Mouse (Mus musculus): Measurements from ENCODE around the gene Flcn. TPM values are rescaled to one million over a fixed set of nuclear protein-coding genes. Genes with fewer than 3 reads are reported as not detected.

Gene Flcn
- total RNA-seq, 2 experiments from 2014 or later, result 22.1 to 28.0 TPM

- no peak for DNase-seq
These were observed 40.5 kb downstream of the Flcn start for GRCm38 (mm10) chr11:59769307-59769706.

DNA sequence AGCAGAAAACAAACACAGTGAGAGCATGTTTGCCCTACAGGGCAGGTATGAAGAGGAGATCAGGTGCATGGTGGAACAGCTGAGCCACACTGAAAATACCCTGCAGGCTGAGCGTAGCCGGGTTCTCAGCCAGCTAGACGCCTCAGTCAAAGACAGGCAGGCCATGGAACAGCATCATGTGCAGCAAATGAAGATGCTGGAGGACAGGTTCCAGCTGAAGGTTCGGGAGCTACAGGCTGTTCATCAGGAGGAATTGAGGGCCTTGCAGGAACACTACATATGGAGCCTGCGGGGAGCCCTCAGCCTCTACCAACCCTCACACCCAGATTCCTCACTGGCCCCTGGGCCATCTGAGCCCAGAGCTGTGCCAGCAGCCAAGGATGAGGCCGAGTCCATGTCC is 49.0 kb downstream of the Flcn start:
- DNase-seq, result no peak

DNA sequence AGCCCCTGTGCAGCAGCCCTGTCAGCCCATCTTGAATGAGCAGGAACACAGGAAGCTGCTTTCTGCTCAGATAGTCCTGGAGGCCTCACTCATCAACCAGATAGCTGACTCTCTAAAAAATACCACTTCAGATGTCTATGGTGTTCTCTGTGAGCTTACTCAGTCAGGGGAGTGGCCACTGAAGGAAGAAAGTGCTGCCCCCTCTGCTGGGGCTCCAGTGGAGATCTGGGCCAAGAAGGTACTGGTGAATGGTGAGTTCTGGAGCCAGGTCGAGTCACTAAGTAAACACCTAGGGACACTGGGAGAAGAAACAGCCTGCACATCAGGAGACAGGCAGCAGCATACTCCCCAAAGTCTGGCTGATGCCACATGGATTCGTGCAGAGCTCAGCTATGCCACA is 50.2 kb downstream of the Flcn start:
- no peak for DNase-seq

GRCm38 (mm10) chr11:59759178-59759577 is 50.6 kb downstream of the Flcn start:
- peak; percentile 77 for DNase-seq

GRCm38 (mm10) chr11:59758191-59758985 is 51.4 kb downstream of the Flcn start:
- no peak for DNase-seq

- DNase-seq, result no peak
These were observed 53.5 kb downstream of the Flcn start for GRCm38 (mm10) chr11:59756351-59756750.

DNA sequence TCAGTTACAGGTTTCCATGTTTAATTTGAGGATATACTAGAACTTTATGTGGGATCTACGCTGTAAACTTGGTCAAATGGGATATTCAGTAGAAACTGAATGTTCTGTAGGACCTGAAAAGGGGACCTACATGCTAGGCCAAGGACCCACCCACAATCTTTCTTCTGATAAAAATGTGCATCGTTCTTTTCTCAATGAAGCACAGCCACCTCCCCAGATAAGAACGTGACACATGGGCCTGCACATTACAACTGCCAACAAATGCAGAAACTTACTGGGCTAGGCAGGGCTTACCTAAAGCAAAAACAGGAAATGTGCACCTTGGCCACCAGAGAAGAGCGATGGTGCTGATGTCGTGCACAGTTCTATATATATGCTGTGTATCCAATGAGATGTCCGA is 55.3 kb downstream of the Flcn start:
- DNase-seq, result no peak

GRCm38 (mm10) chr11:59749050-59749449 is 60.8 kb downstream of the Flcn start:
- DNase-seq, result no peak

DNA sequence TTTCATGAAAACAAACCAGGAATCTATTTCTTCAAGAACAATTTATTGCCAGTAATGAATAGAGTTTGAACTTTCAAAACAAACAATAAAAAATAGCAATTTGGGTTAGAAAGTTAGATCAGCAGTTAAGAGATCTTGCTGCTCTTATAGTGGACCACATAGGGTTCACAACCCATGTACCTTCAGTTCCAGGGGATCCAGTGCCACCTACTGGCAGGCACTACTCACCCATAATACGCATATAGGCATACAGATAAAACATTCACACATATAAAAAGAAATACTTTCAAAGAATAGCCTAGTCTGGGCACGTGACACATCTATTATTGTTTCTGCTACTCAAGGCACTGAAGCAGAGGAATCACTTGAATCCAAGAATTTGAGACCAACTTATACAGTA is 63.2 kb downstream of the Flcn start:
- DNase-seq, result peak; percentile 73

- DNase-seq, result no peak
These were observed 64.0 kb downstream of the Flcn start for GRCm38 (mm10) chr11:59745851-59746250.

DNA sequence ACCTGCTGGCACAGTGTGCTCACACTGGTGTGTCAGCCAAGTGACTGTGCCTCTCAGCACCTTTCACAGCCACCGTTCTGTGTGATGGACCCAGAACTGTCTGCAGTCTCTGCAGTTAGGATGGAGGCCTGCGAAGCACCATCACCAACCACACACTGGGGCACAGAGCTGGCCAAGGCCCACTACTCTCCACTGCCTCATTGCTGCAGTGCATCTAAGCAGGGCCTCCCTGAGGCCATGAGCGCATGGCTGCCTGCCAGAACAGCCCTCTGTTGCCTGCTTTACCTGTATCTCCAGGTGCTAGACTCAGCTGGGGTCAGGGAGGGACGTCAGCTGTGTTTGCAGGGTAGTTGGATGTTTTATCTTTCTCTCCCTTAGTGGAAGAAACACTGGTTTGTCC is 65.4 kb downstream of the Flcn start:
- no peak for DNase-seq

GRCm38 (mm10) chr11:59743712-59744111 is 66.1 kb downstream of the Flcn start:
- DNase-seq, result no peak

- no peak for DNase-seq
These were observed 66.5 kb downstream of the Flcn start for GRCm38 (mm10) chr11:59743307-59743706.

DNA sequence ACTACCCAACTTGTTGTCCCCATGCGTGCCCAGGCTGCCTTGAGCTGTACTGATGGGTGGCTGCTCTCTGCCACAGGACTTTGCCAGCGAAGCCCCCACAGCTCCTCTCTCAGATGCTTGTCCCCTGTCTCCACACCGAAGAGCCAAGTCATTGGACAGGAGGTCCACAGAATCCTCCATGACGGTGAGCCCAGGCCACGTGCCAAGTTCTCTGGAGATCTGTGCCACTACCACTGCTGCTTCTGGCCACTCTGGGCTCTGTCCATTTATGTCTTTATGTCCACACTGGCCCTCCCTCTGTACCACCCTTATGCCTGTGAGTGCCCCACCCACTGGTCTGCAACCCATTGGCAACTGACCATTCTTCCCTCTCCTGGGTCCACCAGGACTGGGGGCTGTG is 67.9 kb downstream of the Flcn start:
- no peak for DNase-seq

Other genes with a start within 250 kb of the Flcn start
- not detected for gene Olfr222, start 233.8 kb downstream of the Flcn start, total RNA-seq (2021)
- gene Olfr223, start 216.7 kb downstream of the Flcn start, total RNA-seq (2021), result not detected
- gene Mprip, start 148.7 kb downstream of the Flcn start, total RNA-seq (2021), result 100 to 1,000 TPM; 220 to 241 TPM
- gene Pld6, start 22.4 kb downstream of the Flcn start, total RNA-seq (2021), result 1 to 10 TPM; 1.9 to 2.2 TPM
- 10 to 100 TPM; 25.3 to 29.2 TPM for gene Nt5m, start 29.4 kb upstream of the Flcn start, total RNA-seq (2021)
- gene Cops3, start 29.8 kb upstream of the Flcn start, total RNA-seq (2021), result 10 to 100 TPM; 83.9 to 85.6 TPM
- gene Med9, start 138.2 kb upstream of the Flcn start, total RNA-seq (2021), result 10 to 100 TPM; 27.5 to 30.2 TPM
- gene Rasd1, start 154.9 kb upstream of the Flcn start, total RNA-seq (2021), result 1 to 10 TPM; 4.0 to 4.4 TPM
- gene Pemt, start 236.5 kb upstream of the Flcn start, total RNA-seq (2021), result 1 to 10 TPM; 2.3 to 2.9 TPM